Mouse (Mus musculus) regulatory T cell (primary cell): ENCODE measurements around the gene Trim62.

ENCODE experiments used
- in situ Hi-C: fragments of 300-600 bp; cut with MboI, MseI; formaldehyde crosslinking; loops from one replicate; pipeline ENCODE4 v1.15.1; 2025; ENCODE audit warnings: high pct_unique_total_duplicates

Gene Trim62

GRCm38 (mm10) chr4:128884711-128885095 lies 1.3 kb downstream of the Trim62 start:
- in situ Hi-C loops: loop anchor here (25.0 kb wide), 1 partner anchor 1653 kb away; no protein-coding TSS in a partner anchor

GRCm38 (mm10) chr4:128885540-128885939 lies 2.2 kb downstream of the Trim62 start:
- in situ Hi-C loops: loop anchor here (25.0 kb wide), 1 partner anchor 1652 kb away; no protein-coding TSS in a partner anchor

- in situ Hi-C loops: loop anchor here (25.0 kb wide), 1 partner anchor 1651 kb away; no protein-coding TSS in a partner anchor
Observed at GRCm38 (mm10) chr4:128886571-128886970, 3.2 kb downstream of the Trim62 start.

GRCm38 (mm10) chr4:128887026-128887425 lies 3.6 kb downstream of the Trim62 start:
- in situ Hi-C loops: loop anchor here (25.0 kb wide), 1 partner anchor 1650 kb away; no protein-coding TSS in a partner anchor

- in situ Hi-C loops: loop anchor here (25.0 kb wide), 1 partner anchor 1650 kb away; no protein-coding TSS in a partner anchor
Observed at GRCm38 (mm10) chr4:128887641-128888091, 4.3 kb downstream of the Trim62 start.

- in situ Hi-C loops: loop anchor here (25.0 kb wide), 1 partner anchor 1649 kb away; no protein-coding TSS in a partner anchor
Observed at GRCm38 (mm10) chr4:128888436-128888990, 5.1 kb downstream of the Trim62 start.

- in situ Hi-C loops: loop anchor here (25.0 kb wide), 1 partner anchor 1647 kb away; no protein-coding TSS in a partner anchor
Observed at GRCm38 (mm10) chr4:128889752-128890630, 6.6 kb downstream of the Trim62 start.

- in situ Hi-C loops: loop anchor here (25.0 kb wide), 1 partner anchor 1646 kb away; no protein-coding TSS in a partner anchor
Observed at GRCm38 (mm10) chr4:128891157-128891556, 7.8 kb downstream of the Trim62 start.

- in situ Hi-C loops: loop anchor here (25.0 kb wide), 1 partner anchor 1646 kb away; no protein-coding TSS in a partner anchor
Observed at GRCm38 (mm10) chr4:128891746-128892145, 8.4 kb downstream of the Trim62 start.

GRCm38 (mm10) chr4:128892188-128892587 lies 8.8 kb downstream of the Trim62 start:
- in situ Hi-C loops: loop anchor here (25.0 kb wide), 1 partner anchor 1645 kb away; no protein-coding TSS in a partner anchor

- in situ Hi-C loops: loop anchor here (25.0 kb wide), 1 partner anchor 1643 kb away; no protein-coding TSS in a partner anchor
Observed at GRCm38 (mm10) chr4:128894112-128894511, 10.7 kb downstream of the Trim62 start.

- in situ Hi-C loops: loop anchor here (25.0 kb wide), 1 partner anchor 1641 kb away; no protein-coding TSS in a partner anchor
Observed at GRCm38 (mm10) chr4:128895841-128896240, 12.5 kb downstream of the Trim62 start.

GRCm38 (mm10) chr4:128896667-128897066 lies 13.3 kb downstream of the Trim62 start:
- in situ Hi-C loops: loop anchor here (25.0 kb wide), 1 partner anchor 1641 kb away; no protein-coding TSS in a partner anchor

- in situ Hi-C loops: loop anchor here (25.0 kb wide), 1 partner anchor 1639 kb away; no protein-coding TSS in a partner anchor
Observed at GRCm38 (mm10) chr4:128897911-128898421, 14.6 kb downstream of the Trim62 start.

GRCm38 (mm10) chr4:128899332-128899731 lies 16.0 kb downstream of the Trim62 start:
- in situ Hi-C loops: loop anchor here (25.0 kb wide), 1 partner anchor 1638 kb away; no protein-coding TSS in a partner anchor

GRCm38 (mm10) chr4:128900484-128900883 lies 17.1 kb downstream of the Trim62 start:
- in situ Hi-C loops: no loop called here

- in situ Hi-C loops: no loop called here
Observed at GRCm38 (mm10) chr4:128902390-128902789, 19.0 kb downstream of the Trim62 start.

- in situ Hi-C loops: no loop called here
Observed at GRCm38 (mm10) chr4:128904035-128904800, 20.8 kb downstream of the Trim62 start.

- in situ Hi-C loops: no loop called here
Observed at GRCm38 (mm10) chr4:128905251-128905650, 21.9 kb downstream of the Trim62 start.

- in situ Hi-C loops: no loop called here
Observed at GRCm38 (mm10) chr4:128906757-128907156, 23.4 kb downstream of the Trim62 start.
